Mouse (Mus musculus): ENCODE measurements around the gene Sec23b.

DNA sequence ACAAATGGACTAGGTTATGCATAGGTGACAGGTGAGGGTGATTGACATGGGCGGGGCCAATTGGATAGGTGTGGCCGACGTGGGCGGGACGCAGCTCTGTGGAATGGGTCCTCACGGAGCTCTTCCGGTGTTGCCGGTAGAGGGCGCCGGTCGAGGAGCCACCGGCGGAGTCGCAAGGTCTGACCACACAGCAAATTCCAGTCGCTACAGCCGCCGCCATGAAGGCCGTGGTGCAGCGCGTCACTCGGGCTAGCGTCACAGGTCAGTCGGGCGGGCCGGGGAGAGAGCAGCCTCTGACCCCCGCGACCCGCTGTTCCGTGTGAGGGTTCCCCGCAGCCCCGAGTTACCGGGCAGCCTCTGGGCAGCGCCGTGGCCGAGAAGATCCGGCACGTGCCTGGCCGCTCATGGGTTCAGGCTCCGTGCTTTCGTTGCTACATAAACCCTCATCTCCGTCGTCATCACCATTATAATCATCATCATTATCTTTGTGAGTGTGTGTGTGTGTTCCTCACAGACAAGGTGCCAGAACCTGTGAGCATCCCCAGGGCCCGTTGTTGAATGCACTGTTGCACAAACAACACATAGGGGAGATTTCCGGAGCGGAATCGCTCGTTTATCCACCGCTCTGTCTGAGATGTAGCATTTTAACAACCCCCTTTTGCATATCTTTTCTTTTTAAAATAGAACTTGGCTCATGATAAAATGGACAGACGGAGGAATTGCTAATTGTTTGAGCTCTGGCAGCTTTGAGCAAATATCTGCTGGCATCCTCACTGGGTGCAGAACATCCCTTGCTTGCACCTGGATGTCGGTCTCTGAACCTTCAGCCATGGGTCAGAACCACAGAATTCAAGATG, 44.0 kb downstream of the Sec23b start, which contains the start of gene Dtd1:
- TF ChIP-seq CTCF (conservative IDR thresholded peaks at IDR 0.05; ENCODE audit: insufficient read depth, insufficient read length, low read depth, low read length) = peak; percentile 73
- TF ChIP-seq POLR2A (IDR thresholded peaks at IDR 0.05; ENCODE audit: low read depth, low read length) = peak; percentile 51

Measured in kidney, adult 2 months (tissue).